Mouse (Mus musculus) layer of hippocampus, postnatal 10 days (tissue): ENCODE measurements around the gene Guca1b. TPM values are rescaled to one million over a fixed set of nuclear protein-coding genes. Genes with fewer than 3 reads are reported as not detected.

Experiments
- DNase-seq, 2 experiments: peaks; one replicate each; pipeline ENCODE4 v3.0.0; 2021; ENCODE audit warnings: low spot score in 2 of 2
- long read RNA-seq: library from polyadenylated mRNA; stranded (forward); transcript quantifications from one replicate; pipeline ENCODE4 v2.0.0, GENCODE M21; 2023
- total RNA-seq, 2 experiments: library from RNA; stranded (reverse); gene quantifications; 2 replicates each; pipeline ENCODE4 v1.2.3; 2021

Guca1b gene
- total RNA-seq = under 1 TPM; 0.40 to 0.43 TPM
- long read RNA-seq = 0 reads

GRCm38 (mm10) chr17:47385145-47385544 is at the start of gene Guca1b:
TSS of gene Guca1b (plus strand) at chr17:47385393.
- no peak for DNase-seq

GRCm38 (mm10) chr17:47343121-47343520 is 42.1 kb upstream of the Guca1b start:
- DNase-seq = no peak

GRCm38 (mm10) chr17:47349721-47350319 is 35.4 kb upstream of the Guca1b start:
- no peak for DNase-seq

- DNase-seq = peak; percentile 26 to 29
These were observed 25.2 kb upstream of the Guca1b start for GRCm38 (mm10) chr17:47359964-47360363.

- DNase-seq = no peak
These were observed 23.9 kb upstream of the Guca1b start for GRCm38 (mm10) chr17:47361343-47361742.

GRCm38 (mm10) chr17:47368401-47369086 is 16.6 kb upstream of the Guca1b start, which contains the start of gene Mrps10:
TSS of gene Mrps10 (plus strand) at chr17:47368887.
- DNase-seq = peak; percentile 79 to 86

- DNase-seq = no peak
These were observed 16.1 kb upstream of the Guca1b start for GRCm38 (mm10) chr17:47369087-47369443.

- peak; percentile 68 to 71 for DNase-seq
These were observed 13.7 kb upstream of the Guca1b start for GRCm38 (mm10) chr17:47371451-47371850.

GRCm38 (mm10) chr17:47373991-47374390 is 11.2 kb upstream of the Guca1b start:
- no peak for DNase-seq

- no peak for DNase-seq
These were observed 8.4 kb upstream of the Guca1b start for GRCm38 (mm10) chr17:47376779-47377280.

- no peak for DNase-seq
These were observed 7.1 kb upstream of the Guca1b start for GRCm38 (mm10) chr17:47378133-47378532.

GRCm38 (mm10) chr17:47381917-47382316 is 3.3 kb upstream of the Guca1b start:
- no peak for DNase-seq

- DNase-seq = no peak
These were observed 1.9 kb upstream of the Guca1b start for GRCm38 (mm10) chr17:47383266-47383665.

GRCm38 (mm10) chr17:47384064-47384463 is 1.1 kb upstream of the Guca1b start:
- no peak for DNase-seq

- peak; percentile 43 to 45 for DNase-seq
These were observed 1.5 kb downstream of the Guca1b start for GRCm38 (mm10) chr17:47386649-47387048.

GRCm38 (mm10) chr17:47394223-47394869 is 9.2 kb downstream of the Guca1b start:
- DNase-seq = no peak

- peak; percentile 19 to 50 for DNase-seq
These were observed 10.3 kb downstream of the Guca1b start for GRCm38 (mm10) chr17:47395376-47395913.

GRCm38 (mm10) chr17:47399091-47399490 is 13.9 kb downstream of the Guca1b start:
- no peak for DNase-seq

GRCm38 (mm10) chr17:47400451-47400850 is 15.3 kb downstream of the Guca1b start, which contains the start of gene Guca1a:
TSS of gene Guca1a (minus strand) at chr17:47400584.
- DNase-seq = no peak

- no peak for DNase-seq
These were observed 22.7 kb downstream of the Guca1b start for GRCm38 (mm10) chr17:47407717-47408557.

GRCm38 (mm10) chr17:47408558-47408898 is 23.3 kb downstream of the Guca1b start:
- peak; percentile 59 for DNase-seq
